Mouse (Mus musculus) thymus, adult 2 months (tissue): ENCODE measurements at regions not wholly inside any gene's neighbourhood (a gene's known extent, or its start where the extent isn't known, plus 50 kb on each side); places are given as distances from the start of the nearest gene placed in this dataset.

Experiments used
- CTCF ChIP-seq: fragments of 200-500 bp; IDR thresholded peaks from 2 replicates; pipeline ENCODE4 v1.5.1; 2012; ENCODE audit warnings: mild to moderate bottlenecking, control low read depth, low read length, moderate library complexity, borderline replicate concordance; ENCODE audit not compliant: control insufficient read depth, poor library complexity, insufficient read depth; ENCODE audit errors: extremely low read depth
- POLR2A ChIP-seq: fragments of 200-500 bp; IDR thresholded peaks from 2 replicates; pipeline ENCODE4 v1.6.1; 2012; ENCODE audit warnings: mild to moderate bottlenecking, low read length, control low read depth, moderate library complexity; ENCODE audit not compliant: control insufficient read depth, poor library complexity, insufficient read depth; ENCODE audit errors: extremely low read depth

DNA sequence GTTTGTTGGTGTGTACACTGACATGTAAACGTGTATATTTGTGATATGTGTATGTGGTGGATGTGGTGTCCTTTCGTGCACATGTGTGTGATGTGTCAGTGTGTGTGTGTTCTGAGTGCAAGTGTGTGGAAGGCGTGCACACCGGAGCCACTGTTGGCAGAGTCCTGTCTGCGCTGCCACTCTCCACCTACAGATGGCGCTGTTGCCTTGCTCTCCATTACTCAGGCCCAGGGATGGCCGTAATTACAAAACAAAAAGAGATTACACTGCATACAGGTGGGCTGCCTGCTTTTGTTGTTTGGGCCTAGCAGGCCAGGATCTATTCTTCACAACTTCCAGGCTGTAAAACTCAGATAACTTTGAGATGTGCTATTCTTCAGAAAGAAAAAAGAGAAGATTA is 199.4 kb downstream of the Cdh26 start:
- TF ChIP-seq POLR2A (no peak), CTCF (peak; percentile 79; the same call in 1 of the 2 replicates)
